Mouse (Mus musculus): ENCODE results near the gene 4931428F04Rik. TPM values are rescaled to one million over a fixed set of nuclear protein-coding genes. Genes with fewer than 3 reads are reported as not detected.

4931428F04Rik gene
- polyA plus RNA-seq, 1 experiment from 2014 or later: 84.6 TPM

GRCm38 (mm10) chr8:105303396-105303795 lies 13.7 kb upstream of the 4931428F04Rik start:
- Histone ChIP-seq H3K4me1 (ENCODE audit: control insufficient read depth, insufficient read depth, low read length) (peaks cover 18% of the 10 kb centered on the region), H3K36me3 (ENCODE audit: control insufficient read depth, insufficient read depth, low read length) (peaks cover 42% of the 10 kb centered on the region), H3K9me3 (ENCODE audit: control insufficient read depth, low read length) (no peaks in the 10 kb centered on the region), H3K27ac (ENCODE audit: low read depth, low read length) (no peak overlapping the region), H3K27me3 (ENCODE audit: control insufficient read depth, insufficient read depth, low read length) (no peaks in the 10 kb centered on the region), H3K9ac (replicated peaks; ENCODE audit: low read depth, low read length) (no peak overlapping the region), H3K4me3 (ENCODE audit: low read depth, low read length) (no peak overlapping the region), H3K4me2 (ENCODE audit: low read depth, low read length) (no peak overlapping the region)
- WGBS: 88% methylated on average over 8 of the region's 8 CpGs
- no peak for ATAC-seq (ENCODE audit: low read depth)

GRCm38 (mm10) chr8:105299962-105300361 lies 10.3 kb upstream of the 4931428F04Rik start:
- Histone ChIP-seq H3K9me3 (ENCODE audit: control insufficient read depth, low read length) (no peaks in the 10 kb centered on the region), H3K9ac (replicated peaks; ENCODE audit: low read depth, low read length) (no peak overlapping the region), H3K4me3 (ENCODE audit: low read depth, low read length) (no peak overlapping the region), H3K4me1 (ENCODE audit: control insufficient read depth, insufficient read depth, low read length) (peaks cover 14% of the 10 kb centered on the region), H3K36me3 (ENCODE audit: control insufficient read depth, insufficient read depth, low read length) (peaks cover 30% of the 10 kb centered on the region), H3K27me3 (ENCODE audit: control insufficient read depth, insufficient read depth, low read length) (no peaks in the 10 kb centered on the region), H3K4me2 (ENCODE audit: low read depth, low read length) (no peak overlapping the region), H3K27ac (ENCODE audit: low read depth, low read length) (no peak overlapping the region)
- 95% methylated on average over 8 of the region's 8 CpGs for WGBS
- no peak for ATAC-seq (ENCODE audit: low read depth)

- no peak for ATAC-seq (ENCODE audit: low read depth)
- Histone ChIP-seq H3K4me3 (ENCODE audit: low read depth, low read length) (peak overlapping the region; percentile 95), H3K4me2 (ENCODE audit: low read depth, low read length) (peak overlapping the region; percentile 98), H3K9me3 (ENCODE audit: control insufficient read depth, low read length) (no peaks in the 10 kb centered on the region), H3K27me3 (ENCODE audit: control insufficient read depth, insufficient read depth, low read length) (no peaks in the 10 kb centered on the region), H3K4me1 (ENCODE audit: control insufficient read depth, insufficient read depth, low read length) (peaks cover 11% of the 10 kb centered on the region), H3K36me3 (ENCODE audit: control insufficient read depth, insufficient read depth, low read length) (peaks cover 30% of the 10 kb centered on the region), H3K27ac (ENCODE audit: low read depth, low read length) (no peak overlapping the region), H3K9ac (replicated peaks; ENCODE audit: low read depth, low read length) (peak overlapping the region; percentile 87)
- WGBS: 65% methylated on average over 18 of the region's 18 CpGs
Measured at GRCm38 (mm10) chr8:105298351-105299252, 8.9 kb upstream of the 4931428F04Rik start.

GRCm38 (mm10) chr8:105297511-105298192 lies 8.0 kb upstream of the 4931428F04Rik start, which contains the start of gene E2f4:
E2f4 (plus strand) TSS chr8:105297663.
- Histone ChIP-seq H3K4me2 (ENCODE audit: low read depth, low read length) (peak within 1 kb of the TSS; percentile 98), H3K4me3 (ENCODE audit: low read depth, low read length) (peak within 1 kb of the TSS; percentile 95), H3K27ac (ENCODE audit: low read depth, low read length) (peak within 1 kb of the TSS; percentile 44), H3K9ac (replicated peaks; ENCODE audit: low read depth, low read length) (peak within 1 kb of the TSS; percentile 87), H3K4me1 (ENCODE audit: control insufficient read depth, insufficient read depth, low read length) (peaks cover 11% of the 10 kb centered on the region), H3K27me3 (ENCODE audit: control insufficient read depth, insufficient read depth, low read length) (no peaks in the 10 kb centered on the region), H3K36me3 (ENCODE audit: control insufficient read depth, insufficient read depth, low read length) (peaks cover 24% of the 10 kb centered on the region), H3K9me3 (ENCODE audit: control insufficient read depth, low read length) (no peaks in the 10 kb centered on the region)
- under 1% methylated on average over 58 of the region's 58 CpGs for WGBS
- peak; percentile 90 for ATAC-seq (ENCODE audit: low read depth)

GRCm38 (mm10) chr8:105295895-105296573 lies 6.4 kb upstream of the 4931428F04Rik start, which contains the start of gene Exoc3l:
Exoc3l (minus strand) TSS chr8:105296101.
- H3K9ac ChIP-seq (replicated peaks; ENCODE audit: low read depth, low read length): no peak within 1 kb of the TSS
- H3K9me3 ChIP-seq (ENCODE audit: control insufficient read depth, low read length): no peaks in the 10 kb centered on the region
- peak within 1 kb of the TSS; percentile 98 for H3K4me2 ChIP-seq (ENCODE audit: low read depth, low read length)
- WGBS: 62% methylated on average over 11 of the region's 11 CpGs
- ATAC-seq (ENCODE audit: low read depth): no peak
- no peak within 1 kb of the TSS; the same call in 1 of the 2 replicates for H3K4me3 ChIP-seq (ENCODE audit: low read depth, low read length)
- no peaks in the 10 kb centered on the region for H3K27me3 ChIP-seq (ENCODE audit: control insufficient read depth, insufficient read depth, low read length)
- peaks cover 11% of the 10 kb centered on the region for H3K4me1 ChIP-seq (ENCODE audit: control insufficient read depth, insufficient read depth, low read length)
- H3K36me3 ChIP-seq (ENCODE audit: control insufficient read depth, insufficient read depth, low read length): peaks cover 11% of the 10 kb centered on the region
- H3K27ac ChIP-seq (ENCODE audit: low read depth, low read length): no peak within 1 kb of the TSS

GRCm38 (mm10) chr8:105295256-105295655 lies 5.6 kb upstream of the 4931428F04Rik start:
- H3K4me2 ChIP-seq (ENCODE audit: low read depth, low read length): peak overlapping the region; percentile 27; the same call in 1 of the 2 replicates
- ATAC-seq (ENCODE audit: low read depth): no peak
- H3K4me3 ChIP-seq (ENCODE audit: low read depth, low read length): no peak overlapping the region; the same call in 1 of the 2 replicates
- H3K4me1 ChIP-seq (ENCODE audit: control insufficient read depth, insufficient read depth, low read length): peaks cover 17% of the 10 kb centered on the region
- H3K27ac ChIP-seq (ENCODE audit: low read depth, low read length): no peak overlapping the region
- no peak overlapping the region for H3K9ac ChIP-seq (replicated peaks; ENCODE audit: low read depth, low read length)
- H3K27me3 ChIP-seq (ENCODE audit: control insufficient read depth, insufficient read depth, low read length): no peaks in the 10 kb centered on the region
- 80% methylated on average over 11 of the region's 11 CpGs for WGBS
- H3K36me3 ChIP-seq (ENCODE audit: control insufficient read depth, insufficient read depth, low read length): peaks cover 7% of the 10 kb centered on the region
- H3K9me3 ChIP-seq (ENCODE audit: control insufficient read depth, low read length): no peaks in the 10 kb centered on the region

GRCm38 (mm10) chr8:105294776-105295175 lies 5.1 kb upstream of the 4931428F04Rik start:
- Histone ChIP-seq H3K9me3 (ENCODE audit: control insufficient read depth, low read length) (no peaks in the 10 kb centered on the region), H3K4me1 (ENCODE audit: control insufficient read depth, insufficient read depth, low read length) (peaks cover 22% of the 10 kb centered on the region), H3K4me2 (ENCODE audit: low read depth, low read length) (peak overlapping the region; percentile 27; the same call in 1 of the 2 replicates), H3K9ac (replicated peaks; ENCODE audit: low read depth, low read length) (no peak overlapping the region), H3K27me3 (ENCODE audit: control insufficient read depth, insufficient read depth, low read length) (no peaks in the 10 kb centered on the region), H3K27ac (ENCODE audit: low read depth, low read length) (no peak overlapping the region), H3K36me3 (ENCODE audit: control insufficient read depth, insufficient read depth, low read length) (peaks cover 2% of the 10 kb centered on the region; the same call in 1 of the 2 replicates), H3K4me3 (ENCODE audit: low read depth, low read length) (no peak overlapping the region)
- no peak for ATAC-seq (ENCODE audit: low read depth)
- 76% methylated on average over 9 of the region's 9 CpGs for WGBS

- WGBS: 76% methylated on average over 19 of the region's 19 CpGs
Measured at GRCm38 (mm10) chr8:105293405-105293804, 3.7 kb upstream of the 4931428F04Rik start.

More at GRCm38 (mm10) chr8:105293405-105293804, 3.7 kb upstream of the 4931428F04Rik start:
- ATAC-seq (ENCODE audit: low read depth): no peak
- Histone ChIP-seq H3K27me3 (ENCODE audit: control insufficient read depth, insufficient read depth, low read length) (no peaks in the 10 kb centered on the region), H3K9ac (replicated peaks; ENCODE audit: low read depth, low read length) (no peak overlapping the region), H3K27ac (ENCODE audit: low read depth, low read length) (no peak overlapping the region), H3K4me1 (ENCODE audit: control insufficient read depth, insufficient read depth, low read length) (peaks cover 17% of the 10 kb centered on the region), H3K9me3 (ENCODE audit: control insufficient read depth, low read length) (no peaks in the 10 kb centered on the region), H3K4me3 (ENCODE audit: low read depth, low read length) (no peak overlapping the region), H3K36me3 (ENCODE audit: control insufficient read depth, insufficient read depth, low read length) (no peaks in the 10 kb centered on the region), H3K4me2 (ENCODE audit: low read depth, low read length) (no peak overlapping the region)

Measured in neural tube, embryonic 14.5 days (tissue).